Mouse (Mus musculus) limb, embryonic 12.5 days (tissue): ENCODE results near the gene Git2. TPM values are rescaled to one million over a fixed set of nuclear protein-coding genes. Genes with fewer than 3 reads are reported as not detected.

Experiments
- ATAC-seq: fragments of 200-750 bp; cut with Nextera tagmentation; 2 replicates; pipeline ENCODE4 v1.8.0; 2017; ENCODE audit warnings: low read depth, moderate TSS enrichment; ENCODE audit not compliant: insufficient number of reproducible peaks, insufficient read depth, low FRiP score, low TSS enrichment
- H3K27ac ChIP-seq: fragments of 300-500 bp; sonication (generic); 2 replicates; pipeline ENCODE4 v1.5.1; 2016; ENCODE audit warnings: mild to moderate bottlenecking, moderate library complexity
- H3K27me3 ChIP-seq: fragments of 300-500 bp; sonication (generic); 2 replicates; pipeline ENCODE4 v1.6.1; 2016; ENCODE audit warnings: mild to moderate bottlenecking, moderate library complexity
- H3K36me3 ChIP-seq: fragments of 300-500 bp; sonication (generic); 2 replicates; pipeline ENCODE4 v1.6.1; 2016; ENCODE audit warnings: mild to moderate bottlenecking, moderate library complexity
- H3K4me1 ChIP-seq: fragments of 300-500 bp; sonication (generic); replicated peaks from 2 replicates; pipeline ENCODE4 v1.6.1; 2016
- H3K4me2 ChIP-seq: fragments of 300-500 bp; sonication (generic); 2 replicates; pipeline ENCODE4 v1.6.1; 2016; ENCODE audit warnings: mild to moderate bottlenecking, moderate library complexity
- H3K4me3 ChIP-seq: fragments of 300-500 bp; sonication (generic); replicated peaks from 2 replicates; pipeline ENCODE4 v1.5.1; 2016; ENCODE audit warnings: mild to moderate bottlenecking
- H3K9ac ChIP-seq: fragments of 300-500 bp; sonication (generic); replicated peaks from 2 replicates; pipeline ENCODE4 v1.6.1; 2016; ENCODE audit warnings: mild to moderate bottlenecking, moderate library complexity
- H3K9me3 ChIP-seq: fragments of 300-500 bp; sonication (generic); 2 replicates; pipeline ENCODE4 v1.6.1; 2016; ENCODE audit warnings: mild to moderate bottlenecking, moderate library complexity
- WGBS: fragments of 180-500 bp; shearing (Covaris S2); methylation state at CpG from one replicate; pipeline ENCODE4 v1.1.7; 2016; 5-methylcytosine and 5-hydroxymethylcytosine counted together
- polyA plus RNA-seq: library from polyadenylated mRNA; unstranded; fragments of >200 nt; fragmentation: Nextera tagmentation; extraction: Ambion mirVana; gene quantifications from 2 replicates; pipeline ENCODE4 v1.2.1, GENCODE M21; 2016

Git2 gene
- polyA plus RNA-seq, 1 experiment from 2014 or later = 48.8 TPM

DNA sequence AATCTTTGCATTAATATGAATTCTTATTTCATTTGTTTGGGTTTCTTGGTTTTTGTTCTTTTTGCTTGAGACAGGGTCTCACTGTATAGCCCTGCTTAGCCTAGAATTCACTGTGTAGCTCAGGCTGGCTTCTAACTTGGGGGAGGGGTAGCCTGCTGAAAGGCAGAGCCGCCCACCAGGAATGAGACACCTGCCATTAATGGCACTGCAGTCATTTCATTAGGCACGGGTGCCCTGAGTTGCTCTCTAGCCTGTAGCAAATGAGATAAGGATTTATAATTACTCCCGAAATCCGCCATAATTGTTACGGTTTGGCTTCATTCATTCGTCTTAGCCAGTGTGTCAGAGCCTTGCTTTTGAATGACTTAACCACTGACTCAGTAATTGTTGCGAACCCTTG lies 857 bp upstream of the Git2 start:
- Histone ChIP-seq H3K4me3 (0 out of 2 replicates have a peak overlapping the region, but pooled peaks have one; percentile 100), H3K4me2 (peak overlapping the region; percentile 90), H3K27me3 (no peaks in the 10 kb centered on the region), H3K27ac (no peak overlapping the region), H3K9me3 (no peaks in the 10 kb centered on the region), H3K36me3 (no peaks in the 10 kb centered on the region), H3K4me1 (peaks cover 19% of the 10 kb centered on the region), H3K9ac (no peak overlapping the region)
- WGBS = 74% methylated on average over 7 of the region's 7 CpGs
- no peak for ATAC-seq

DNA sequence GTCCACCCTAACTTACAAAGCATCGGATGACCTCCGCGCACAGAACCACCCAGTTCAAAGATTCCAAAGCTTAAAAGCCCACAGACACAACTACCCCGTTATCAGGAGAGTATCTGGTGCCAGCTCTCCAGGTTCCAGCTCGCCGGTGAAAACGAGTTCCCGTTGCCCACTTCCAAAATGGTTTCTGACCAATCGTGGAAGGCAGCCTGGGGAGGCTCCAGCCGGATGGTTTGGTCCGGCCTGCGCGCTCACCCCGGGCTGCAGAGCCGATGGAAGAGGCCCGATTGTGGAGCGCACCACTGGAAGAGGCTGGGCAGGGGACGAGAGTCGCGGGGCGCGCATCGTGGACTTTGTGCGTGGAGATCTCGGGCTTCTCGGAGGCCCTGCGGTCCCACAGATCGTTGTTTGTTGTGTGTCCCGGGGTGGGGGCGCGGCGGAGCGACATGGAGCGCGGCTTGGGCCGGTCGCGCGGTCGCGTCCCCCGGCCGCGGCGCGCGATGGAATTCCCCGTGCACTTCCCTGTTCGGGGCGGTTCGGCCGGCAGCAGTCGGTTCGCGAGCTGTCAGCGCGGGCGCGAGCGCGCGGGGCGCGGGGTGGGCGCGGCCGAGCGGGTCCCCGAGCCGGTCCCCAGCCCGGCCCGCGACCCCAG lies 790 bp downstream of the Git2 start, which contains the start of gene Ankrd13a:
Gene Ankrd13a, plus strand, starts transcription at position 275 of the 649 bp plus-strand sequence.
- Histone ChIP-seq H3K27ac (peak within 1 kb of the TSS; percentile 94), H3K9ac (peak within 1 kb of the TSS; percentile 92), H3K27me3 (no peaks in the 10 kb centered on the region), H3K9me3 (no peaks in the 10 kb centered on the region), H3K4me1 (peaks cover 19% of the 10 kb centered on the region), H3K36me3 (no peaks in the 10 kb centered on the region), H3K4me2 (peak within 1 kb of the TSS; percentile 90), H3K4me3 (peak within 1 kb of the TSS; percentile 100)
- peak; percentile 69 for ATAC-seq
- WGBS = under 1% methylated on average over 64 of the region's 73 CpGs

DNA sequence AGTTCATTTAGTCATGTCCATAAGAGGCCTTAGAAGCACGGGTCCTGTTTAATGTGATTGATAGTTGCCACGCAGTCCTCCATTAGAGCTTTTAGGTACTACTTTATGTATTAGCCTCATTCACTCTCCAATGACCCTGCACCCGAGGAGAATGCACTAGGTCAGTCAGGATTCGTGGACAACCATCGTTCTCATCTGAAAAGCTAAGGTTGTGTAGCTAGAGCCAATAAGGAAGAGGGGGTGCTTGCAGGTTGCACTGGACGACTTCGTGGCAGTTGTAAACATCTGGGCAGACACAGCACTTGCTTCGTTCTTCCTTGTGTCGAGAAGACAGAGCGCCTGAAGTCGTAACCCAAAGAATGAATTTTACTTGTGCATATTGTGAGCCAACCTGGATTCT lies 1.5 kb downstream of the Git2 start:
- peak overlapping the region; percentile 94 for H3K27ac ChIP-seq

DNA sequence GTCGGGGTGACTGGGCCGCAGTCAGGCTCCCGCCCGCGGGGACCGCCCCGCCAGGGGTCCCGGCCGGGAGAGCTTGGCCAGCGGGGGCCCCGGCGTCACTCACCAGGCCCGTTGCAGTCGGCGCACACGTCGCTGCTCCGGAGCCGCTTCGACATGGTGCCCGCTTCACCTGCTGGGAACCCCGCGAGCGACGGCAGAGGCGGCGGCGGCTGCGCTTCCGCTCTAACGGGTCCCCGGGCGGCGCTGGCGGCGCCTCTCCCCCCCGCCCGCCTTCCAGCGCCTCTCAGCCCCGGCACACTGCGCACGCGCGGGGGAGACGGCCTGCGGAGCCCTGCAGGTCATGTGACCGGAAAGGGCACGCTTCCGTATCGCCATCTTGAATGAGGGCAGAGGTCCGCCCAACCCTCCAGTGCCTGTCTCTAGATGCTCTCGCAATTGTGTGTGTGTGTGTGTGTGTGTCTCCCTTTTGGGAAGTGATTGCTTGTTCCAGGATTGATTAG lies 2.1 kb downstream of the Git2 start:
- Histone ChIP-seq H3K9ac (peak overlapping the region; percentile 96), H3K9me3 (no peaks in the 10 kb centered on the region), H3K4me1 (peaks cover 19% of the 10 kb centered on the region), H3K27ac (peak overlapping the region; percentile 94), H3K27me3 (no peaks in the 10 kb centered on the region), H3K4me2 (peak overlapping the region; percentile 90), H3K36me3 (peaks cover 4% of the 10 kb centered on the region; the same call in 1 of the 2 replicates), H3K4me3 (peak overlapping the region; percentile 100)
- under 1% methylated on average over 52 of the region's 52 CpGs for WGBS
- peak; percentile 69 for ATAC-seq

More for the DNA sequence above, 1.5 kb downstream of the Git2 start:
- 4% methylated on average over 11 of the region's 11 CpGs for WGBS
- Histone ChIP-seq H3K4me1 (peaks cover 19% of the 10 kb centered on the region), H3K9me3 (no peaks in the 10 kb centered on the region), H3K36me3 (peaks cover 1% of the 10 kb centered on the region; the same call in 1 of the 2 replicates), H3K4me2 (peak overlapping the region; percentile 90), H3K4me3 (peak overlapping the region; percentile 100), H3K27me3 (no peaks in the 10 kb centered on the region), H3K9ac (peak overlapping the region; percentile 92)
- ATAC-seq = no peak

DNA sequence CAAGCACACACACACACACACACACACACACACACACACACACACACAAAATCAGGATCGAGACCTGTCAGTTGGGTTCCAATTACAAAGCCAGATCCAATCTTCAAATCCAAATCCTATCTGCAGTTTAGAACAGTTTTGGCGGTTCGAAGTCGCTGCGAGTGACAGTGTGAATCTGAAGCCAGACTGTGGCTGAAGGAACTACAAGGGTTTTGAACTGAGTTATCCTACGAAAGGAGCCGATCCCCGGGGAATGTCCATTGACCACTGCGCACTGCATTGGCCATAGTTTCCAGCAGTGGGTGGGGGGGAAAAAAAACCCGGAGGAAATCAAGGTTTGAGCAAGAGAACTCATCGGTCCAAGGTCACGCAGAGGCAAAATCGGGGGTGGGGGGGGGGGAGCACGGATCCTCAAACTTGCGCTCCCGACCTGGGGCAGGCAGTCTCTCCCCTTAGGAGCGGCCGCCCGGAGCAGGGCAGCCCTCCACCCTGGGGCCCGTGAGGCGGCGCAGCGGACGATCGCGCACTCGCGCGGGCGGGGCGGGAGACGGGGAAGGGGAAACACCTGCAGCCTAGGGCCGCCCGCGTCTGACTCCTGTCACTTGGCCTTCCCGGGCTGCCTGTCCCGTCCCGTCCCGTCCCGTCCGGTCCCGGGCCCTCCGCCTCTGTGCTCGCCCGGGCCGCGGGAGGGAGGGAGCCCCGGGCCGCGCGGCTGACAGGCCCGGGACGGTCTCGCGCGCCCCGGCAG lies 2.7 kb downstream of the Git2 start:
- Histone ChIP-seq H3K27me3 (no peaks in the 10 kb centered on the region), H3K4me2 (peak overlapping the region; percentile 90), H3K9ac (peak overlapping the region; percentile 96), H3K36me3 (peaks cover 4% of the 10 kb centered on the region; the same call in 1 of the 2 replicates), H3K9me3 (no peaks in the 10 kb centered on the region), H3K4me3 (peak overlapping the region; percentile 100), H3K27ac (peak overlapping the region; percentile 85), H3K4me1 (peaks cover 19% of the 10 kb centered on the region)
- ATAC-seq = peak; percentile 56
- WGBS = 2% methylated on average over 31 of the region's 57 CpGs

DNA sequence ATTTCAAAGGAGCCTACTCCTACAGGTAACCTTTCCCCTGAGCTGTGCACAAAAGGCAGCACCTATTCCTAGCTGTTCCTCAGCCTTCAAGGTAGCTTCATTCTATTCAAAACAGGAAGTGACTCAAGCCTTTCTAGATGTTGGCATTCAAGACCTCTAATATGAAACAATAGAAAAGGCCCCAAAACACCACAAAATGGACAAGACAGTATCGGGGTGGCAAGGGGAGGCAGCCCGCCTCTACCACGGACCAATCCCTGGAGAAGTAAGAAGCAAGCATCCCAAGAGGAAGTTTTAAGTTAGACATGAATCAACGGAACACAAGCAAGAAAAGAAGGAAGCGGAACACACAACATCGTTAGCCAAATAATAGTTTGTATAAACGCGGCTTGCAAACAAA lies 3.5 kb downstream of the Git2 start:
- WGBS = 82% methylated on average over 8 of the region's 8 CpGs

DNA sequence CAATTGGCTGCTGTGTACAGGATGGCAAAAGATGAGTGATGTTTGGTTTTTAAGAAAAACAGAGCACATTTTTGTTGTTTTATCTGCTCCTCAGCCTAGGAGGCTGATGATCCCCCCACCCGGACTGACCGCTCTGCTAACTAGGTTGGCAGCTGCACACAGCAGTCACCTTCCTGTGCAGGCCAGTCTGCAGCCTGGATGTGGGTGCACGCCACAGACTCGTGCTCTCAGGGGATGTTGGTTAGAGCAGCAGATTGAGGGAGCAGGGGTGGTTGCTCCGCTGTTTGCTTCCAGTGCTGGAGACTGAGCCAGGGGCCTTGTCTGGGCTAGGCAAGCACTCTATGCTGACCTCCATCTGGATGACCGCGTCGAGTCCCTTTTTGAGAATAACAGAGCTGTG lies 5.5 kb downstream of the Git2 start:
- Histone ChIP-seq H3K27ac (no peak overlapping the region), H3K9ac (no peak overlapping the region), H3K4me2 (no peak overlapping the region), H3K36me3 (peaks cover 15% of the 10 kb centered on the region), H3K9me3 (no peaks in the 10 kb centered on the region), H3K4me3 (no peak overlapping the region), H3K4me1 (peaks cover 8% of the 10 kb centered on the region), H3K27me3 (no peaks in the 10 kb centered on the region)
- 91% methylated on average over 8 of the region's 8 CpGs for WGBS
- ATAC-seq = no peak

More for the DNA sequence above, 3.5 kb downstream of the Git2 start:
- Histone ChIP-seq H3K36me3 (peaks cover 4% of the 10 kb centered on the region; the same call in 1 of the 2 replicates), H3K4me3 (peak overlapping the region; percentile 100), H3K27me3 (no peaks in the 10 kb centered on the region), H3K9ac (0 out of 2 replicates have a peak overlapping the region, but pooled peaks have one; percentile 96), H3K27ac (no peak overlapping the region), H3K9me3 (no peaks in the 10 kb centered on the region), H3K4me2 (peak overlapping the region; percentile 90), H3K4me1 (peaks cover 19% of the 10 kb centered on the region)
- ATAC-seq = no peak

DNA sequence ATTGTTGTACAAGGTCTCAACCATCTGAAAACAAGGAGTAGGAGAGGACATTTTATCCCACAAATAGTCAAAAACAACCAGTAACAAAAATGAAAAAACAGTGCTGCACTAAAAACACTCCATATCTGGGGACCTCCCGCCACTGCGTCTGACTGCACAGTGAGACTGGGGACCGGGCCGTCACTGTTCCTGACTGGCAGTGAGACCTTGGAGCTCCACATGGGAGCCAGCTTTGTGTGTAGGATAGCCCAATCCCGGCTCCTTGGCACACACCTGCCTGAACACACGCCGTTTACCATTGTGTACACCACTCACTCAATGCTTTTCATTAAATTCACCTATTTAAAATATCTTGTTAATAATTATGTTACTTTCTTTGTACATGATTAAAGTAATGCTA lies 8.1 kb downstream of the Git2 start:
- H3K27me3 ChIP-seq = no peaks in the 10 kb centered on the region
- H3K27ac ChIP-seq = no peak overlapping the region
- no peaks in the 10 kb centered on the region for H3K9me3 ChIP-seq
- no peak overlapping the region for H3K4me2 ChIP-seq
- H3K4me3 ChIP-seq = no peak overlapping the region
- no peak overlapping the region for H3K9ac ChIP-seq
- no peak for ATAC-seq
- H3K36me3 ChIP-seq = peaks cover 40% of the 10 kb centered on the region
- peaks cover 5% of the 10 kb centered on the region for H3K4me1 ChIP-seq
- 91% methylated on average over 7 of the region's 7 CpGs for WGBS

DNA sequence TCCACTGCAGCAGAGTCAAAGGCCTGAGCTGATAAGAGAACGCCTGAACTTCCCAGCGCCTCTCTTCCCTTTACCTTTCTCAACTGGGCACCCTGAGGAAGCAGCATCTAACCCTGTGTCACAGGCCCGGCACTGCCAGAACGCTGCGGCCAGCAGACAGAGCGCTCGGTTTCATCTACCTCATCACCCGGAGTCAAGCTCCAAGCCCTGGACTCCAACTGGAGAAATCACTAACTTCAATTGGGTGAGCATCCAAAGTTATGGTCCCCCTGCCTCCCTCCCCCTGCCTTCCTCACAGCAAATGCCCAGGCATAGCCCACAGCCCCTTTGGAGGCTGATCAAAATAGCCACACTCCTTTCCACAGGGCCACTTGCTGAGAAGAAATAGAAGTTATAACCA lies 8.6 kb downstream of the Git2 start:
- no peak for ATAC-seq
- Histone ChIP-seq H3K4me2 (no peak overlapping the region), H3K9ac (no peak overlapping the region), H3K9me3 (no peaks in the 10 kb centered on the region), H3K36me3 (peaks cover 45% of the 10 kb centered on the region), H3K4me3 (no peak overlapping the region), H3K27me3 (no peaks in the 10 kb centered on the region), H3K4me1 (no peaks in the 10 kb centered on the region; the same call in 1 of the 2 replicates), H3K27ac (no peak overlapping the region)
- 89% methylated on average over 8 of the region's 8 CpGs for WGBS

DNA sequence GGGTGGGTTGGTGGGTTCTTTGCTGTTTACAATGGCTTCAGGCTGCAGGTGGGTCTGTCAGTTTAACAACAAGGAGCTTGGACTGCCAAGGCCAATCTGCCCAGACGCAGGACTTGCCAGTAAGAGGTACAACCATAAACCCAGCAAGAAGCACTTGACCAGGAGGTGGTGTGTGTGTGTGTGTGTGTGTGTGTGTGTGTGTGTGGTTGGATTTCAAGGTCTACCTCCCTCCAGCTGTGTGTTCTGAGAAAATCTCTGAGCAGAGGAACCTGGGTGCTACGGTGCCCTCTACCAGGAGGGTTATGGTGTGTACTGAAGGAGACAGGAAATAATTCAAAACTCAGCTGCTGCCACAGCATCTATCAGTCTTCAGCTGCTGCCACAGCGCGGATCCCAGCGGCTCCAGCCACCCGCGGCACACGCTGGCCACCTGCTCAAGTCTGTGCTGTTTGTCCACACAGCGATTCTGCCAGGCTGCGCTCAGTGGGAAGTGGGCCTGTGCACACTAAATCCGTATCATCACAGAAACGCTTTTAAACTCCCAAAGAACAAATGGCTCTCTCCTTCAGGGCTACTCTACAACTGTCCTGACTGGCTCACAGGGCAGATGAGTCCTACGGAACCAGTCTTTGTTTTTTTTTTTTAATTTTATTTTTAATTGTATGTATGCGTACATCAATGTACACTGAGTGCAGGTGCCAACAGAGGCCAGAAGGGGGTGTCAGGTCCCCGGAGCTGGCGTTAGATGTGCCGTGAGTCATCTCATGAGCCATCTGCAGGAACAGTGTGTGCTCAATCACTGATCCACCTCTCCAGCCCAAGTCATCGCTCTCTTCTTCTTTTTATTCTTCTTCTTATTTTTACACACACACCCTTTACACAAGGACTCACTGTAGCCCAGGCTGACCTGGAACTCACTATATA lies 10.2 kb downstream of the Git2 start:
- no peak overlapping the region for H3K9ac ChIP-seq
- no peak overlapping the region for H3K27ac ChIP-seq
- no peaks in the 10 kb centered on the region for H3K9me3 ChIP-seq
- no peak for ATAC-seq
- H3K4me3 ChIP-seq = no peak overlapping the region
- H3K27me3 ChIP-seq = no peaks in the 10 kb centered on the region
- H3K4me2 ChIP-seq = no peak overlapping the region
- no peaks in the 10 kb centered on the region; the same call in 1 of the 2 replicates for H3K4me1 ChIP-seq
- 88% methylated on average over 18 of the region's 18 CpGs for WGBS
- H3K36me3 ChIP-seq = peaks cover 61% of the 10 kb centered on the region
